Mouse (Mus musculus) lung, postnatal 0 days (tissue): Measurements from ENCODE around the gene Pomt1.

Experiments used
- CTCF ChIP-seq: IDR thresholded peaks from 2 replicates; pipeline ENCODE4 v1.5.1; 2016; ENCODE audit warnings: antibody characterized with exemption, mild to moderate bottlenecking
- EP300 ChIP-seq: IDR thresholded peaks from 2 replicates; pipeline ENCODE4 v1.6.1; 2016; ENCODE audit warnings: antibody characterized with exemption, mild to moderate bottlenecking, control low read depth

GRCm38 (mm10) chr2:32275823-32276222 is 39.4 kb downstream of the Pomt1 start:
- TF ChIP-seq EP300 (no peak), CTCF (0 out of 2 replicates have a peak, but pooled peaks have one; percentile 11)
